Mouse (Mus musculus) lung, embryonic 15.5 days (tissue): ENCODE measurements around the gene Naa30. TPM values are rescaled to one million over a fixed set of nuclear protein-coding genes. Genes with fewer than 3 reads are reported as not detected.
"Not testable (repeated sequence)": the region's sequence is repeated elsewhere in the genome, so short reads cannot be mapped to it uniquely, and the experiment has no call there.

Source experiments
- ATAC-seq: fragments of 200-750 bp; cut with Nextera tagmentation; 2 replicates; pipeline ENCODE4 v1.8.0; 2017; ENCODE audit warnings: moderate number of reproducible peaks, borderline replicate concordance; ENCODE audit not compliant: low FRiP score, low TSS enrichment; ENCODE audit errors: extremely low read depth
- H3K27ac ChIP-seq: fragments of 300-500 bp; sonication (generic); 2 replicates; pipeline ENCODE4 v1.5.1; 2015; ENCODE audit warnings: moderate library complexity, mild to moderate bottlenecking, inconsistent platforms
- H3K27me3 ChIP-seq: fragments of 300-500 bp; sonication (generic); 2 replicates; pipeline ENCODE4 v1.6.1; 2015; ENCODE audit warnings: inconsistent platforms
- H3K36me3 ChIP-seq: fragments of 300-500 bp; sonication (generic); 2 replicates; pipeline ENCODE4 v1.6.1; 2015; ENCODE audit warnings: inconsistent platforms
- H3K4me1 ChIP-seq: fragments of 300-500 bp; sonication (generic); 2 replicates; pipeline ENCODE4 v1.6.1; 2015; ENCODE audit warnings: inconsistent platforms
- H3K4me2 ChIP-seq: fragments of 300-500 bp; sonication (generic); 2 replicates; pipeline ENCODE4 v1.6.1; 2015; ENCODE audit warnings: inconsistent platforms, mild to moderate bottlenecking, moderate library complexity
- H3K4me3 ChIP-seq: fragments of 300-500 bp; sonication (generic); 2 replicates; pipeline ENCODE4 v1.5.1; 2015; ENCODE audit warnings: mild to moderate bottlenecking, inconsistent platforms
- H3K9ac ChIP-seq: fragments of 300-500 bp; sonication (generic); 2 replicates; pipeline ENCODE4 v1.6.1; 2015; ENCODE audit warnings: inconsistent platforms
- H3K9me3 ChIP-seq: fragments of 300-500 bp; sonication (generic); 2 replicates; pipeline ENCODE4 v1.6.1; 2016; ENCODE audit warnings: inconsistent platforms
- WGBS: fragments of 180-500 bp; shearing (Covaris S2); methylation state at CpG from one replicate; pipeline ENCODE4 v1.1.7; 2015; 5-methylcytosine and 5-hydroxymethylcytosine counted together
- polyA plus RNA-seq: library from polyadenylated mRNA; unstranded; fragments of >200 nt; fragmentation: Nextera tagmentation; extraction: Ambion mirVana; gene quantifications from 2 replicates; pipeline ENCODE4 v1.2.1, GENCODE M21; 2015

Naa30 gene
- polyA plus RNA-seq, 1 experiment from 2014 or later, result 9.6 TPM

GRCm38 (mm10) chr14:49173290-49174135 lies 1.5 kb downstream of the Naa30 start:
- Histone ChIP-seq H3K36me3 (peaks cover 7% of the 10 kb centered on the region; the same call in 1 of the 2 replicates), H3K4me3 (peak overlapping the region; percentile 94), H3K4me2 (peak overlapping the region; percentile 84), H3K9ac (peak overlapping the region; percentile 94), H3K9me3 (no peaks in the 10 kb centered on the region), H3K4me1 (peaks cover 21% of the 10 kb centered on the region), H3K27me3 (no peaks in the 10 kb centered on the region), H3K27ac (no peak overlapping the region)
- 19% methylated on average over 16 of the region's 16 CpGs for WGBS
- no peak for ATAC-seq

GRCm38 (mm10) chr14:49179736-49180135 lies 7.7 kb downstream of the Naa30 start:
- Histone ChIP-seq H3K4me1 (no peaks in the 10 kb centered on the region), H3K4me3 (no peak overlapping the region), H3K4me2 (no peak overlapping the region), H3K27me3 (no peaks in the 10 kb centered on the region), H3K9me3 (no peaks in the 10 kb centered on the region), H3K36me3 (peaks cover 20% of the 10 kb centered on the region), H3K9ac (no peak overlapping the region), H3K27ac (no peak overlapping the region)
- 84% methylated on average over 3 of the region's 3 CpGs for WGBS
- no peak for ATAC-seq

GRCm38 (mm10) chr14:49186270-49186669 lies 14.2 kb downstream of the Naa30 start:
- no peaks in the 10 kb centered on the region for H3K4me1 ChIP-seq
- no peak for ATAC-seq
- no peak overlapping the region for H3K27ac ChIP-seq
- no peak overlapping the region for H3K9ac ChIP-seq
- no peaks in the 10 kb centered on the region for H3K27me3 ChIP-seq
- no peaks in the 10 kb centered on the region for H3K9me3 ChIP-seq
- peaks cover 35% of the 10 kb centered on the region for H3K36me3 ChIP-seq
- 82% methylated on average over 2 of the region's 2 CpGs for WGBS
- no peak overlapping the region for H3K4me3 ChIP-seq
- H3K4me2 ChIP-seq, result no peak overlapping the region

GRCm38 (mm10) chr14:49197031-49197527 lies 25.1 kb downstream of the Naa30 start:
- Histone ChIP-seq H3K36me3 (no peaks in the 10 kb centered on the region), H3K4me2 (no peak overlapping the region), H3K27ac (no peak overlapping the region), H3K9me3 (no peaks in the 10 kb centered on the region), H3K4me3 (no peak overlapping the region), H3K27me3 (no peaks in the 10 kb centered on the region), H3K4me1 (no peaks in the 10 kb centered on the region), H3K9ac (no peak overlapping the region)
- WGBS, result 61% methylated on average over 2 of the region's 2 CpGs
- ATAC-seq, result no peak

GRCm38 (mm10) chr14:49201073-49201778 lies 29.2 kb downstream of the Naa30 start:
- no peaks in the 10 kb centered on the region for H3K27me3 ChIP-seq
- H3K4me1 ChIP-seq, result no peaks in the 10 kb centered on the region
- no peak overlapping the region for H3K9ac ChIP-seq
- no peak; the same call in 1 of the 2 replicates for ATAC-seq
- H3K27ac ChIP-seq, result 0 out of 2 replicates have a peak overlapping the region, but pooled peaks have one; percentile 15
- H3K4me2 ChIP-seq, result no peak overlapping the region
- no peaks in the 10 kb centered on the region for H3K9me3 ChIP-seq
- H3K4me3 ChIP-seq, result no peak overlapping the region
- 36% methylated on average over 9 of the region's 9 CpGs for WGBS
- no peaks in the 10 kb centered on the region for H3K36me3 ChIP-seq

GRCm38 (mm10) chr14:49210215-49210614 lies 38.2 kb downstream of the Naa30 start:
- not testable (repeated sequence) for H3K27me3 ChIP-seq, ATAC-seq, H3K4me1 ChIP-seq, H3K9ac ChIP-seq, H3K36me3 ChIP-seq, H3K4me3 ChIP-seq, H3K4me2 ChIP-seq, H3K9me3 ChIP-seq, H3K27ac ChIP-seq
- WGBS, result 64% methylated on average over 3 of the region's 3 CpGs

GRCm38 (mm10) chr14:49218677-49219076 lies 46.7 kb downstream of the Naa30 start:
- Histone ChIP-seq H3K4me3 (no peak overlapping the region), H3K9ac (no peak overlapping the region), H3K4me2 (no peak overlapping the region), H3K9me3 (no peaks in the 10 kb centered on the region), H3K4me1 (no peaks in the 10 kb centered on the region), H3K27me3 (no peaks in the 10 kb centered on the region), H3K27ac (no peak overlapping the region), H3K36me3 (no peaks in the 10 kb centered on the region)
- WGBS, result 61% methylated on average over 7 of the region's 7 CpGs
- ATAC-seq, result no peak

GRCm38 (mm10) chr14:49219466-49220022 lies 47.5 kb downstream of the Naa30 start:
- ATAC-seq, result not testable (repeated sequence)
- WGBS, result 79% methylated on average over 4 of the region's 4 CpGs

GRCm38 (mm10) chr14:49221771-49222170 lies 49.7 kb downstream of the Naa30 start:
- H3K36me3 ChIP-seq, result no peaks in the 10 kb centered on the region
- 74% methylated on average over 2 of the region's 2 CpGs for WGBS

More at GRCm38 (mm10) chr14:49219466-49220022, 47.5 kb downstream of the Naa30 start:
- not testable (repeated sequence) for H3K4me1 ChIP-seq, H3K27ac ChIP-seq, H3K9me3 ChIP-seq, H3K4me3 ChIP-seq, H3K36me3 ChIP-seq, H3K4me2 ChIP-seq, H3K9ac ChIP-seq, H3K27me3 ChIP-seq

GRCm38 (mm10) chr14:49226471-49226870 lies 54.4 kb downstream of the Naa30 start:
- no peak for ATAC-seq
- Histone ChIP-seq H3K9me3 (no peaks in the 10 kb centered on the region), H3K4me2 (no peak overlapping the region), H3K36me3 (no peaks in the 10 kb centered on the region), H3K27me3 (no peaks in the 10 kb centered on the region), H3K4me1 (peaks cover 3% of the 10 kb centered on the region; the same call in 1 of the 2 replicates), H3K4me3 (no peak overlapping the region), H3K9ac (no peak overlapping the region), H3K27ac (no peak overlapping the region)
- WGBS, result 83% methylated on average over 7 of the region's 7 CpGs

More at GRCm38 (mm10) chr14:49221771-49222170, 49.7 kb downstream of the Naa30 start:
- no peaks in the 10 kb centered on the region for H3K9me3 ChIP-seq
- H3K4me1 ChIP-seq, result peaks cover 3% of the 10 kb centered on the region; the same call in 1 of the 2 replicates
- no peaks in the 10 kb centered on the region for H3K27me3 ChIP-seq
- no peak overlapping the region for H3K9ac ChIP-seq
- no peak for ATAC-seq
- no peak overlapping the region for H3K4me3 ChIP-seq
- no peak overlapping the region for H3K27ac ChIP-seq
- H3K4me2 ChIP-seq, result no peak overlapping the region

- Histone ChIP-seq H3K9me3 (no peaks in the 10 kb centered on the region), H3K36me3 (no peaks in the 10 kb centered on the region), H3K4me3 (no peak overlapping the region), H3K4me1 (peaks cover 3% of the 10 kb centered on the region; the same call in 1 of the 2 replicates), H3K27me3 (no peaks in the 10 kb centered on the region), H3K27ac (no peak overlapping the region), H3K9ac (no peak overlapping the region), H3K4me2 (no peak overlapping the region)
- ATAC-seq, result no peak
- WGBS, result 65% methylated on average over 11 of the region's 11 CpGs
Observed at GRCm38 (mm10) chr14:49226986-49227385, 55.0 kb downstream of the Naa30 start.
